Mouse (Mus musculus) megakaryocyte progenitor cell, adult 5-6 weeks (primary cell): ENCODE results near the gene Slco1a4. TPM values are rescaled to one million over a fixed set of nuclear protein-coding genes. Genes with fewer than 3 reads are reported as not detected.
"Not testable (repeated sequence)": the region's sequence is repeated elsewhere in the genome, so short reads cannot be mapped to it uniquely, and the experiment has no call there.

ENCODE experiments used
- ATAC-seq: replicated peaks from 2 replicates; pipeline ENCODE4 v1.8.0; 2016; ENCODE audit warnings: mild to moderate bottlenecking, moderate TSS enrichment, inconsistent platforms; ENCODE audit not compliant: poor library complexity
- total RNA-seq, 2 experiments: library from RNA; stranded (forward) in 1 of 2; stranded (reverse) in 1 of 2; fragments of 157-497, 149-512 nt in 1 of 2; fragments of 200-1000 nt in 1 of 2; gene quantifications; 2 replicates each; pipeline versions ENCODE4 v1.2.3 to v1.2.4; 2015 to 2017

Gene Slco1a4
- total RNA-seq (2015) = not detected in 2 replicates
- not detected in 2 replicates for total RNA-seq (2017)

GRCm38 (mm10) chr6:141856085-141856484 is at the start of gene Slco1a4:
Slco1a4 (minus strand) TSS chr6:141856199.
- ATAC-seq = no peak

GRCm38 (mm10) chr6:141898197-141898596 is 42.2 kb upstream of the Slco1a4 start:
- no peak for ATAC-seq

- no peak for ATAC-seq
Observed at GRCm38 (mm10) chr6:141889723-141890122, 33.7 kb upstream of the Slco1a4 start.

- ATAC-seq = 0 out of 2 replicates have a peak, but pooled peaks have one; percentile 39
Observed at GRCm38 (mm10) chr6:141888248-141888647, 32.2 kb upstream of the Slco1a4 start.

GRCm38 (mm10) chr6:141882581-141882980 is 26.6 kb upstream of the Slco1a4 start:
- no peak for ATAC-seq

- not testable (repeated sequence) for ATAC-seq
Observed at GRCm38 (mm10) chr6:141875742-141876141, 19.7 kb upstream of the Slco1a4 start.

GRCm38 (mm10) chr6:141871711-141872110 is 15.7 kb upstream of the Slco1a4 start:
- ATAC-seq = no peak

GRCm38 (mm10) chr6:141868735-141869134 is 12.7 kb upstream of the Slco1a4 start:
- no peak for ATAC-seq

GRCm38 (mm10) chr6:141866026-141866425 is 10.0 kb upstream of the Slco1a4 start:
- ATAC-seq = no peak

- no peak for ATAC-seq
Observed at GRCm38 (mm10) chr6:141857735-141858531, 1.9 kb upstream of the Slco1a4 start.

GRCm38 (mm10) chr6:141853616-141854015 is 2.4 kb downstream of the Slco1a4 start:
- no peak for ATAC-seq

- no peak for ATAC-seq
Observed at GRCm38 (mm10) chr6:141849051-141849450, 6.9 kb downstream of the Slco1a4 start.

- 0 out of 2 replicates have a peak, but pooled peaks have one; percentile 20 for ATAC-seq
Observed at GRCm38 (mm10) chr6:141797837-141798236, 58.2 kb downstream of the Slco1a4 start.

GRCm38 (mm10) chr6:141774476-141774875 is 81.5 kb downstream of the Slco1a4 start:
- ATAC-seq = no peak

- ATAC-seq = no peak
Observed at GRCm38 (mm10) chr6:141773710-141774109, 82.3 kb downstream of the Slco1a4 start, which contains the start of gene Gm5724. Gm5724 (minus strand) TSS chr6:141773810.

Other genes starting within 250 kb of the Slco1a4 start
- gene Slco1b2, start 226.7 kb downstream of the Slco1a4 start, total RNA-seq (2015) = not detected in 2 replicates
- not detected in 2 replicates for gene Slco1b2, start 226.7 kb downstream of the Slco1a4 start, total RNA-seq (2017)
- not detected in 2 replicates for gene Gm5724, start 82.4 kb downstream of the Slco1a4 start, total RNA-seq (2015)
- not detected in 2 replicates for gene Gm5724, start 82.4 kb downstream of the Slco1a4 start, total RNA-seq (2017)
- not detected in 2 replicates for gene Slco1a1, start 90.8 kb upstream of the Slco1a4 start, total RNA-seq (2015)
- gene Slco1a1, start 90.8 kb upstream of the Slco1a4 start, total RNA-seq (2017) = not detected in 2 replicates
- gene Gm6614, start 155.2 kb upstream of the Slco1a4 start, total RNA-seq (2015) = not detected in 2 replicates
- gene Gm6614, start 155.2 kb upstream of the Slco1a4 start, total RNA-seq (2017) = not detected in 2 replicates